Mouse (Mus musculus) erythroid progenitor cell, adult 5-6 weeks (primary cell): ENCODE results near the gene Aven. TPM values are rescaled to one million over a fixed set of nuclear protein-coding genes. Genes with fewer than 3 reads are reported as not detected.

Experiments
- ATAC-seq: replicated peaks from 2 replicates; pipeline ENCODE4 v1.8.0; 2016; ENCODE audit warnings: moderate number of reproducible peaks, mild to moderate bottlenecking, moderate TSS enrichment, inconsistent platforms; ENCODE audit not compliant: poor library complexity, low FRiP score, severe bottlenecking
- total RNA-seq, 2 experiments: library from RNA; stranded (forward) in 1 of 2; stranded (reverse) in 1 of 2; fragments of 150-400 nt in 1 of 2; fragments of 186-747, 209-891 nt in 1 of 2; gene quantifications; 2 replicates each; pipeline versions ENCODE4 v1.2.3 to v1.2.4; 2015 to 2017; ENCODE audit warnings: low replicate concordance in 2 of 2

Aven gene
- total RNA-seq, 2 experiments from 2014 or later, result 5.1 TPM; not detected in 1

- no peak for ATAC-seq
Observed at GRCm38 (mm10) chr2:112483334-112483651, 9.5 kb upstream of the Aven start.

- no peak for ATAC-seq
Observed at GRCm38 (mm10) chr2:112484886-112485285, 7.9 kb upstream of the Aven start.

- no peak for ATAC-seq
Observed at GRCm38 (mm10) chr2:112490483-112491196, 2.1 kb upstream of the Aven start.

- ATAC-seq, result no peak
Observed at GRCm38 (mm10) chr2:112491629-112492028, 1.1 kb upstream of the Aven start.

- no peak for ATAC-seq
Observed at GRCm38 (mm10) chr2:112492431-112492855, 321 bp upstream of the Aven start.

GRCm38 (mm10) chr2:112493539-112494260 lies 936 bp downstream of the Aven start:
- 0 out of 2 replicates have a peak, but pooled peaks have one; percentile 35 for ATAC-seq

- ATAC-seq, result no peak
Observed at GRCm38 (mm10) chr2:112497851-112498250, 5.1 kb downstream of the Aven start.

GRCm38 (mm10) chr2:112501209-112501608 lies 8.4 kb downstream of the Aven start:
- ATAC-seq, result peak; percentile 76

- no peak for ATAC-seq
Observed at GRCm38 (mm10) chr2:112503978-112504377, 11.2 kb downstream of the Aven start.

GRCm38 (mm10) chr2:112506841-112507435 lies 14.2 kb downstream of the Aven start:
- no peak for ATAC-seq

GRCm38 (mm10) chr2:112507444-112507843 lies 14.7 kb downstream of the Aven start:
- no peak for ATAC-seq

GRCm38 (mm10) chr2:112510140-112510539 lies 17.4 kb downstream of the Aven start:
- peak; percentile 61 for ATAC-seq

GRCm38 (mm10) chr2:112513036-112513435 lies 20.3 kb downstream of the Aven start:
- no peak for ATAC-seq

GRCm38 (mm10) chr2:112516728-112517127 lies 24.0 kb downstream of the Aven start:
- ATAC-seq, result no peak

GRCm38 (mm10) chr2:112517218-112517617 lies 24.5 kb downstream of the Aven start:
- ATAC-seq, result no peak

GRCm38 (mm10) chr2:112518541-112518940 lies 25.8 kb downstream of the Aven start:
- no peak for ATAC-seq

GRCm38 (mm10) chr2:112520526-112521482 lies 28.0 kb downstream of the Aven start:
- ATAC-seq, result no peak

GRCm38 (mm10) chr2:112526933-112527332 lies 34.2 kb downstream of the Aven start:
- no peak for ATAC-seq

- ATAC-seq, result no peak
Observed at GRCm38 (mm10) chr2:112532812-112533496, 40.2 kb downstream of the Aven start.
